Comparison of ENCODE assay signal across 9 mouse cellular contexts in genomic region chr2:74661685-74662084, GRCm38 (mm10). TPM values are rescaled to one million over a fixed set of nuclear protein-coding genes. Genes with fewer than 3 reads are reported as not detected.
DNase-seq lines count a peak whose midpoint lies in the region; ATAC-seq and TF ChIP-seq lines count a peak whose summit lies in the region.
"Had no signal": no experiment of that assay in that cellular context is flagged by ENCODE, and none has a peak within 500 bp of the region (broad histone marks: within the 10 kb centered on the region; RNA-seq: fewer than 3 reads in every experiment).

No protein-coding gene starts in this region.

- no peak overlapping the region for H3K27ac ChIP-seq in layer of hippocampus, adult 2 months
- no peak overlapping the region for H3K27ac ChIP-seq in MEL (ENCODE audit: control insufficient read depth, low read depth, low read length)
- no peak overlapping the region for H3K27ac ChIP-seq in forebrain, embryonic 11.5 days (ENCODE audit: low read depth, low read length)
- H3K27ac ChIP-seq in intestine, embryonic 16.5 days (ENCODE audit: low read length), result no peak overlapping the region
- no peak overlapping the region for H3K27ac ChIP-seq in midbrain, embryonic 13.5 days

- no peak for TF ChIP-seq EP300 in MEL (IDR thresholded peaks at IDR 0.05; ENCODE audit: low read depth in 1 of 2, low read length in 2 of 2)

- peak; percentile 78 for TF ChIP-seq CTCF in layer of hippocampus, adult 2 months (conservative IDR thresholded peaks at IDR 0.05)
- peak; percentile 30 to 78 (median 75); a peak in 5 of 6 replicates for TF ChIP-seq CTCF in MEL (IDR thresholded peaks at IDR 0.05 in 2 of 3, conservative IDR thresholded peaks at IDR 0.05 in 1 of 3; ENCODE audit: control insufficient read depth in 1 of 3, insufficient read depth in 1 of 3, low read depth in 2 of 3, low read length in 3 of 3, poor library complexity in 1 of 3, severe bottlenecking in 1 of 3)

- peak; percentile 17 to 53 for DNase-seq in layer of hippocampus, adult 2 months (ENCODE audit: low spot score in 2 of 2)
- DNase-seq in layer of hippocampus, postnatal 36 days, result no peak
- peak; percentile 52 for DNase-seq in MEL (ENCODE audit: low read depth, low spot score)
- DNase-seq in forebrain, embryonic 11.5 days (ENCODE audit: low spot score), result peak; percentile 86
- DNase-seq in cerebellum, adult 9-10 months, result no peak

- H3K79me2 ChIP-seq in MEL (ENCODE audit: control insufficient read depth, insufficient read depth, low read length, poor library complexity), result no peaks in the 10 kb centered on the region

- H3K36me3 ChIP-seq in MEL (ENCODE audit: control insufficient read depth in 1 of 2, insufficient read depth in 2 of 2, low read length in 2 of 2), result no peaks in the 10 kb centered on the region
- no peaks in the 10 kb centered on the region for H3K36me3 ChIP-seq in forebrain, embryonic 11.5 days (ENCODE audit: control insufficient read depth, insufficient read depth, low read length)
- H3K36me3 ChIP-seq in intestine, embryonic 16.5 days (ENCODE audit: control insufficient read depth, insufficient read depth, low read length), result no peaks in the 10 kb centered on the region
- H3K36me3 ChIP-seq in midbrain, embryonic 13.5 days, result no peaks in the 10 kb centered on the region

- H3K9me3 ChIP-seq in MEL (replicated peaks; ENCODE audit: insufficient read depth, low read length), result no peaks in the 10 kb centered on the region
- H3K9me3 ChIP-seq in forebrain, embryonic 11.5 days (ENCODE audit: control insufficient read depth, low read length), result no peaks in the 10 kb centered on the region
- no peaks in the 10 kb centered on the region for H3K9me3 ChIP-seq in intestine, embryonic 16.5 days (ENCODE audit: control insufficient read depth, low read length)
- no peaks in the 10 kb centered on the region for H3K9me3 ChIP-seq in midbrain, embryonic 13.5 days

- TF ChIP-seq POLR2A in MEL (IDR thresholded peaks at IDR 0.05; ENCODE audit: control insufficient read depth in 1 of 2, insufficient read depth in 1 of 2, low read depth in 1 of 2, low read length in 2 of 2, poor library complexity in 1 of 2), result no peak

- peak overlapping the region; percentile 22; the same call in 1 of the 2 replicates for H3K4me2 ChIP-seq in forebrain, embryonic 11.5 days (ENCODE audit: low read depth, low read length, severe bottlenecking)
- peak overlapping the region; percentile 17; the same call in 1 of the 2 replicates for H3K4me2 ChIP-seq in intestine, embryonic 16.5 days (ENCODE audit: low read depth, low read length)
- peak overlapping the region; percentile 34 for H3K4me2 ChIP-seq in midbrain, embryonic 13.5 days (replicated peaks)

- 1% methylated on average over 14 of the region's 14 CpGs for WGBS in forebrain, embryonic 11.5 days
- 3% methylated on average over 14 of the region's 14 CpGs for WGBS in intestine, embryonic 16.5 days
- 0% methylated on average over 14 of the region's 14 CpGs for whole genome bisulfite sequencing in midbrain, embryonic 13.5 days

- no peaks in the 10 kb centered on the region for H3K4me1 ChIP-seq in MEL (ENCODE audit: control insufficient read depth in 1 of 2, insufficient read depth in 2 of 2, low read length in 2 of 2)
- H3K4me1 ChIP-seq in forebrain, embryonic 11.5 days (replicated peaks; ENCODE audit: control insufficient read depth, insufficient read depth, low read length), result peaks cover 3% of the 10 kb centered on the region; the same call in 1 of the 2 replicates
- no peaks in the 10 kb centered on the region for H3K4me1 ChIP-seq in intestine, embryonic 16.5 days (ENCODE audit: control insufficient read depth, insufficient read depth, low read length)
- H3K4me1 ChIP-seq in midbrain, embryonic 13.5 days (replicated peaks), result peaks cover 2% of the 10 kb centered on the region; the same call in 1 of the 2 replicates

- no peaks in the 10 kb centered on the region for H3K27me3 ChIP-seq in MEL (ENCODE audit: control insufficient read depth in 1 of 2, insufficient read depth in 2 of 2, low read length in 2 of 2)
- H3K27me3 ChIP-seq in forebrain, embryonic 11.5 days (ENCODE audit: control insufficient read depth, insufficient read depth, low read length), result peaks cover 90% of the 10 kb centered on the region
- peaks cover 69% of the 10 kb centered on the region for H3K27me3 ChIP-seq in intestine, embryonic 16.5 days (replicated peaks; ENCODE audit: control insufficient read depth, insufficient read depth, low read length)
- peaks cover 96% of the 10 kb centered on the region for H3K27me3 ChIP-seq in midbrain, embryonic 13.5 days

- peak; percentile 51 for ATAC-seq in forebrain, embryonic 11.5 days (replicated peaks; ENCODE audit: low FRiP score)
- ATAC-seq in intestine, embryonic 16.5 days, result no peak
- peak; percentile 73 for ATAC-seq in midbrain, embryonic 13.5 days
- no peak for ATAC-seq in monocyte, adult 5-6 weeks (replicated peaks; ENCODE audit: insufficient number of reproducible peaks, low FRiP score, low TSS enrichment, poor library complexity, severe bottlenecking)

- peak; percentile 91 for TF ChIP-seq RAD21 in MEL (IDR thresholded peaks at IDR 0.05; ENCODE audit: low read depth, low read length)

- no peak overlapping the region for H3K4me3 ChIP-seq in layer of hippocampus, adult 2 months
- H3K4me3 ChIP-seq in MEL (ENCODE audit: control insufficient read depth in 1 of 2, insufficient read depth in 1 of 2, low read depth in 2 of 2, low read length in 2 of 2), result no peak overlapping the region
- no peak overlapping the region for H3K4me3 ChIP-seq in forebrain, embryonic 11.5 days (ENCODE audit: low read depth, low read length)
- H3K4me3 ChIP-seq in intestine, embryonic 16.5 days (ENCODE audit: low read length), result no peak overlapping the region
- peak overlapping the region; percentile 8; the same call in 1 of the 2 replicates for H3K4me3 ChIP-seq in midbrain, embryonic 13.5 days (replicated peaks)

- no peak overlapping the region for H3K9ac ChIP-seq in MEL (ENCODE audit: control insufficient read depth, low read depth, low read length, poor library complexity, severe bottlenecking)
- H3K9ac ChIP-seq in forebrain, embryonic 11.5 days (ENCODE audit: low read length), result no peak overlapping the region
- H3K9ac ChIP-seq in intestine, embryonic 16.5 days (ENCODE audit: low read depth, low read length), result no peak overlapping the region
- H3K9ac ChIP-seq in midbrain, embryonic 13.5 days (replicated peaks), result no peak overlapping the region

TF ChIP-seq in MEL, 35 proteins besides CTCF, POLR2A, EP300 and RAD21:
- TF ChIP-seq SMC3 (IDR thresholded peaks at IDR 0.05; ENCODE audit: low read depth, low read length) (peak; percentile 83), POLR2AphosphoS2 (IDR thresholded peaks at IDR 0.05; ENCODE audit: low read length) (no peak), ZC3H11A (IDR thresholded peaks at IDR 0.05; ENCODE audit: low read depth, low read length) (peak; percentile 80)

RNA-seq across cellular contexts. Expression of gene Evx2, which starts 2.3 kb away (rescaled TPM):
- not detected for total RNA-seq in layer of hippocampus, adult 2 months (2021)
- total RNA-seq in layer of hippocampus, postnatal 36 days (2021), result not detected
- not detected in 2 replicates for total RNA-seq in MEL (2012; rRNA removed)
- not detected for polyA plus RNA-seq in MEL (2012; ENCODE audit: insufficient read depth in 1 of 2, insufficient read length in 2 of 2, low read depth in 1 of 2, low replicate concordance in 2 of 2, missing spikeins in 1 of 2)
- polyA plus RNA-seq in forebrain, embryonic 11.5 days (2014; fragmentation: Nextera tagmentation; extraction: Ambion mirVana), result not detected in 2 replicates
- polyA plus RNA-seq in intestine, embryonic 16.5 days (2015; fragmentation: Nextera tagmentation; extraction: Ambion mirVana), result 0.05 TPM in 1 of 2 replicates, not detected in the other
- 0.62 and 0.89 TPM in 2 replicates for polyA plus RNA-seq in midbrain, embryonic 13.5 days (2015; fragmentation: Nextera tagmentation; extraction: Ambion mirVana)
- total RNA-seq in monocyte, adult 5-6 weeks (2017), result not detected in 3 replicates
- polyA plus RNA-seq: spleen, adult 2 months had no signal

RNA-seq across cellular contexts. Expression of gene Hoxd13, which starts 6.4 kb away (rescaled TPM):
- not detected for total RNA-seq in layer of hippocampus, adult 2 months (2021)
- total RNA-seq in layer of hippocampus, postnatal 36 days (2021), result not detected
- not detected in 2 replicates for total RNA-seq in MEL (2012; rRNA removed)
- not detected for polyA plus RNA-seq in MEL (2012; ENCODE audit: insufficient read depth in 1 of 2, insufficient read length in 2 of 2, low read depth in 1 of 2, low replicate concordance in 2 of 2, missing spikeins in 1 of 2)
- not detected in 2 replicates for polyA plus RNA-seq in forebrain, embryonic 11.5 days (2014; fragmentation: Nextera tagmentation; extraction: Ambion mirVana)
- polyA plus RNA-seq in intestine, embryonic 16.5 days (2015; fragmentation: Nextera tagmentation; extraction: Ambion mirVana), result 0.18 and 0.32 TPM in 2 replicates
- not detected in 2 replicates for polyA plus RNA-seq in midbrain, embryonic 13.5 days (2015; fragmentation: Nextera tagmentation; extraction: Ambion mirVana)
- not detected in 3 replicates for total RNA-seq in monocyte, adult 5-6 weeks (2017)
- polyA plus RNA-seq: spleen, adult 2 months had no signal

RNA-seq across cellular contexts. Expression of gene Hoxd12, which starts 13.1 kb away (rescaled TPM):
- total RNA-seq in layer of hippocampus, adult 2 months (2021), result not detected
- total RNA-seq in layer of hippocampus, postnatal 36 days (2021), result not detected
- not detected in 2 replicates for total RNA-seq in MEL (2012; rRNA removed)
- polyA plus RNA-seq in MEL (2012; ENCODE audit: insufficient read depth in 1 of 2, insufficient read length in 2 of 2, low read depth in 1 of 2, low replicate concordance in 2 of 2, missing spikeins in 1 of 2), result not detected
- not detected in 2 replicates for polyA plus RNA-seq in forebrain, embryonic 11.5 days (2014; fragmentation: Nextera tagmentation; extraction: Ambion mirVana)
- 0.32 and 0.60 TPM in 2 replicates for polyA plus RNA-seq in intestine, embryonic 16.5 days (2015; fragmentation: Nextera tagmentation; extraction: Ambion mirVana)
- not detected in 2 replicates for polyA plus RNA-seq in midbrain, embryonic 13.5 days (2015; fragmentation: Nextera tagmentation; extraction: Ambion mirVana)
- not detected in 3 replicates for total RNA-seq in monocyte, adult 5-6 weeks (2017)
- polyA plus RNA-seq: spleen, adult 2 months had no signal

RNA-seq across cellular contexts. Expression of gene Hoxd11, which starts 17.7 kb away (rescaled TPM):
- not detected for total RNA-seq in layer of hippocampus, adult 2 months (2021)
- not detected for total RNA-seq in layer of hippocampus, postnatal 36 days (2021)
- total RNA-seq in MEL (2012; rRNA removed), result not detected in 2 replicates
- not detected for polyA plus RNA-seq in MEL (2012; ENCODE audit: insufficient read depth in 1 of 2, insufficient read length in 2 of 2, low read depth in 1 of 2, low replicate concordance in 2 of 2, missing spikeins in 1 of 2)
- not detected in 2 replicates for polyA plus RNA-seq in forebrain, embryonic 11.5 days (2014; fragmentation: Nextera tagmentation; extraction: Ambion mirVana)
- polyA plus RNA-seq in intestine, embryonic 16.5 days (2015; fragmentation: Nextera tagmentation; extraction: Ambion mirVana), result 0.69 and 1.1 TPM in 2 replicates
- not detected in 2 replicates for polyA plus RNA-seq in midbrain, embryonic 13.5 days (2015; fragmentation: Nextera tagmentation; extraction: Ambion mirVana)
- total RNA-seq in monocyte, adult 5-6 weeks (2017), result not detected in 3 replicates
- polyA plus RNA-seq: spleen, adult 2 months had no signal

RNA-seq across cellular contexts. Expression of gene Hoxd10, which starts 30.0 kb away (rescaled TPM):
- total RNA-seq in layer of hippocampus, adult 2 months (2021), result not detected
- not detected for total RNA-seq in layer of hippocampus, postnatal 36 days (2021)
- not detected in 2 replicates for total RNA-seq in MEL (2012; rRNA removed)
- not detected for polyA plus RNA-seq in MEL (2012; ENCODE audit: insufficient read depth in 1 of 2, insufficient read length in 2 of 2, low read depth in 1 of 2, low replicate concordance in 2 of 2, missing spikeins in 1 of 2)
- not detected in 2 replicates for polyA plus RNA-seq in forebrain, embryonic 11.5 days (2014; fragmentation: Nextera tagmentation; extraction: Ambion mirVana)
- polyA plus RNA-seq in intestine, embryonic 16.5 days (2015; fragmentation: Nextera tagmentation; extraction: Ambion mirVana), result 3.7 and 4.4 TPM in 2 replicates
- not detected in 2 replicates for polyA plus RNA-seq in midbrain, embryonic 13.5 days (2015; fragmentation: Nextera tagmentation; extraction: Ambion mirVana)
- total RNA-seq in monocyte, adult 5-6 weeks (2017), result not detected in 3 replicates
- polyA plus RNA-seq: spleen, adult 2 months had no signal

Comparison
In these comparisons a context has a peak if more than half of its experiments do, and no peak if none do; other contexts are left out.
1. DNase-seq: peak in layer of hippocampus, adult 2 months (2 of 2), MEL (single experiment) and forebrain, embryonic 11.5 days (single experiment); none in layer of hippocampus, postnatal 36 days (0 of 2) and cerebellum, adult 9-10 months (single experiment).
2. ATAC-seq: peak in forebrain, embryonic 11.5 days (single experiment) and midbrain, embryonic 13.5 days (single experiment); none in intestine, embryonic 16.5 days (single experiment) and monocyte, adult 5-6 weeks (single experiment).
3. Peak in every context shown above with its lines, with median percentiles within 50 percentile points of each other: H3K4me2 ChIP-seq.